ENCODE assay signal across 8 mouse cellular contexts in the genomic region with DNA sequence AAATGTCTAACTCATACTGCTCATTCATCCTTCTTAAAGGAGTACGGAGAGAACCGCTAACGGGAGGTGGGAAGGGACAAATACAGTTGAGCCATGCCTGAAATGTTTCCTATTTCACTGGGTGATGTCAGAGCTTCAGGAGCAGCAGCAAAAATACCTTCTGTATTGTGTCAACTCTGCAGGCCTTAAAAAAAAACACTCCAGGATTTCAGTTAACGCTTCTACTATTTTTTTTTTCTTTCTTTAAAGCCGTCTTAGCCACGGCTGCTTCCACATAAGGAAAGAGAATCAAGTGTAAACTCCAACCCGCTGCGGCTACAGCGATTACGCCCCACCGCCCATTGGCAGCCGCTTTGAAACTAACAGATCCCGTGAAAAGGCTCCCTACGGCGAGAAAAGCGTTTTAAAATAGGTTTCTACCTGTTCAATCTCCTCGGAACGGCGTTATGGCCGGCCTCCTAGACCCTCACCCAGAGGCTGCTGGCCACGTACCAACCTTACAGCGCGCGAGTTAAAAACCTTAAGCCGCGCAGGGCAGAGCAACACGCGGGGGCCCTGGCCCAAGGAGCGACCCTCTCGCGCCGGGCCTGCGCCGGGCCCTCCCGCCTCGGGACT. TPM values are rescaled to one million over a fixed set of nuclear protein-coding genes. Genes with fewer than 3 reads are reported as not detected.
DNase-seq lines count a peak whose midpoint lies in the region; ATAC-seq lines count a peak whose summit lies in the region.

No protein-coding gene starts in this region.

- H3K27me3 ChIP-seq in forebrain, embryonic 16.5 days (replicated peaks; ENCODE audit: control insufficient read depth, insufficient read depth, low read length), result no peaks in the 10 kb centered on the region
- H3K27me3 ChIP-seq in hindbrain, embryonic 14.5 days (ENCODE audit: control insufficient read depth, insufficient read depth, low read length), result no peaks in the 10 kb centered on the region

- peaks cover 15% of the 10 kb centered on the region for H3K4me1 ChIP-seq in forebrain, embryonic 16.5 days (replicated peaks; ENCODE audit: control insufficient read depth, insufficient read depth, low read length)
- H3K4me1 ChIP-seq in hindbrain, embryonic 14.5 days (replicated peaks; ENCODE audit: control insufficient read depth, insufficient read depth, low read length), result peaks cover 20% of the 10 kb centered on the region

- peak overlapping the region; percentile 96 for H3K4me3 ChIP-seq in forebrain, embryonic 16.5 days (replicated peaks; ENCODE audit: low read length)
- peak overlapping the region; percentile 90 for H3K4me3 ChIP-seq in hindbrain, embryonic 14.5 days (replicated peaks; ENCODE audit: low read length)

- H3K27ac ChIP-seq in forebrain, embryonic 16.5 days (ENCODE audit: low read length), result peak overlapping the region; percentile 99
- H3K27ac ChIP-seq in hindbrain, embryonic 14.5 days, result peak overlapping the region; percentile 99

- DNase-seq in spleen, adult 12 weeks (ENCODE audit: low spot score), result peak; percentile 37
- no peak for DNase-seq in spleen, adult 18-20 months
- peak; percentile 51 for DNase-seq in c-Kit-positive CD71-positive TER-119-negative erythroid progenitor cells, embryonic 14.5 days (ENCODE audit: low read depth)
- DNase-seq in hindbrain, embryonic 14.5 days (ENCODE audit: low spot score), result peak; percentile 72
- peak; percentile 63 for DNase-seq in left cerebral cortex, postnatal 4 days
- DNase-seq in spleen, postnatal 14 days (ENCODE audit: low spot score in 2 of 2), result peak; percentile 13 to 20

- peak overlapping the region; percentile 83 for H3K4me2 ChIP-seq in forebrain, embryonic 16.5 days (ENCODE audit: low read length)
- peak overlapping the region; percentile 83 for H3K4me2 ChIP-seq in hindbrain, embryonic 14.5 days (replicated peaks)

- peaks cover 9% of the 10 kb centered on the region for H3K36me3 ChIP-seq in forebrain, embryonic 16.5 days (ENCODE audit: control insufficient read depth, insufficient read depth)
- H3K36me3 ChIP-seq in hindbrain, embryonic 14.5 days (replicated peaks; ENCODE audit: control insufficient read depth, insufficient read depth), result peaks cover 30% of the 10 kb centered on the region

- under 1% methylated on average over 36 of the region's 36 CpGs for WGBS in forebrain, embryonic 16.5 days
- under 1% methylated on average over 36 of the region's 36 CpGs for WGBS in hindbrain, embryonic 14.5 days

- ATAC-seq in forebrain, embryonic 16.5 days, result no peak
- ATAC-seq in hindbrain, embryonic 14.5 days (ENCODE audit: low FRiP score), result no peak
- ATAC-seq in megakaryocyte-erythroid progenitor cell, adult 5-6 weeks (replicated peaks; ENCODE audit: low FRiP score, low TSS enrichment, poor library complexity, severe bottlenecking), result peak; percentile 41

- intact Hi-C loops in left cerebral cortex, postnatal 4 days (cut with DNase I), result no loop called here

- H3K9me3 ChIP-seq in forebrain, embryonic 16.5 days (ENCODE audit: control insufficient read depth, low read length), result no peaks in the 10 kb centered on the region
- H3K9me3 ChIP-seq in hindbrain, embryonic 14.5 days (ENCODE audit: control insufficient read depth, low read length), result no peaks in the 10 kb centered on the region

- peak overlapping the region; percentile 100 for H3K9ac ChIP-seq in forebrain, embryonic 16.5 days (replicated peaks; ENCODE audit: low read depth, low read length)
- H3K9ac ChIP-seq in hindbrain, embryonic 14.5 days, result peak overlapping the region; percentile 99

RNA-seq across cellular contexts. Expression of gene Cfl2, which starts 0.6 kb away (rescaled TPM):
- 327 and 356 TPM in 2 replicates for polyA plus RNA-seq in forebrain, embryonic 16.5 days (2015; fragmentation: Nextera tagmentation; extraction: Ambion mirVana)
- 347 and 361 TPM in 2 replicates for polyA plus RNA-seq in hindbrain, embryonic 14.5 days (2014; fragmentation: Nextera tagmentation; extraction: Ambion mirVana)
- 100 to 1,000 TPM; 229 to 245 TPM for total RNA-seq in left cerebral cortex, postnatal 4 days (2021)
- total RNA-seq in megakaryocyte-erythroid progenitor cell, adult 5-6 weeks (2014; fragmentation: Nextera tagmentation), result 29.8 and 41.6 TPM in 2 replicates
- 22.7 and 31.5 TPM in 2 replicates for total RNA-seq in megakaryocyte-erythroid progenitor cell, adult 5-6 weeks (2017)

Comparison
In these comparisons a context has a peak if more than half of its experiments do, and no peak if none do; other contexts are left out.
1. DNase-seq: peak in spleen, adult 12 weeks (single experiment), c-Kit-positive CD71-positive TER-119-negative erythroid progenitor cells, embryonic 14.5 days (single experiment), hindbrain, embryonic 14.5 days (single experiment), left cerebral cortex, postnatal 4 days (single experiment) and spleen, postnatal 14 days (2 of 2); none in spleen, adult 18-20 months (0 of 2).
2. RNA of gene Cfl2, which starts 0.6 kb away (total RNA-seq): 229 to 245 TPM in left cerebral cortex, postnatal 4 days; 22.7 to 41.6 TPM in megakaryocyte-erythroid progenitor cell, adult 5-6 weeks; every median in the first group is over 4 times any median in the second.